Mouse (Mus musculus) myocyte (in vitro differentiated cells): Measurements from ENCODE around the gene 4930442H23Rik.

Experiments used
- MAX ChIP-seq: IDR thresholded peaks from one replicate; pipeline ENCODE4 v1.6.1; 2011; ENCODE audit warnings: low read depth, mild to moderate bottlenecking, control low read depth
- MYOD1 ChIP-seq, 3 experiments: IDR thresholded peaks; one replicate each; pipeline ENCODE4 v1.6.1; 2011; ENCODE audit warnings: control low read depth in 2 of 3, low read depth in 2 of 3, mild to moderate bottlenecking in 2 of 3, moderate library complexity in 1 of 3; ENCODE audit not compliant: insufficient read length in 2 of 3, control insufficient read depth in 1 of 3
- MYOG ChIP-seq, 3 experiments: IDR thresholded peaks; one replicate each; pipeline ENCODE4 v1.6.1; 2011; ENCODE audit warnings: control low read depth in 2 of 3, low read depth in 2 of 3, mild to moderate bottlenecking in 2 of 3; ENCODE audit not compliant: insufficient read length in 2 of 3, control insufficient read depth in 1 of 3, insufficient read depth in 1 of 3
- POLR2A ChIP-seq: IDR thresholded peaks from one replicate; pipeline ENCODE4 v1.6.1; 2011; ENCODE audit warnings: low read depth, mild to moderate bottlenecking, control low read depth, moderate library complexity; ENCODE audit not compliant: insufficient read length
- POLR2AphosphoS2 ChIP-seq: IDR thresholded peaks from one replicate; pipeline ENCODE4 v1.6.1; 2011; ENCODE audit warnings: low read depth, control low read depth; ENCODE audit not compliant: insufficient read length
- SRF ChIP-seq: IDR thresholded peaks from one replicate; pipeline ENCODE4 v1.6.1; 2011; ENCODE audit warnings: low read depth; ENCODE audit not compliant: control insufficient read depth, insufficient read length
- TCF3 ChIP-seq: IDR thresholded peaks from one replicate; pipeline ENCODE4 v1.6.1; 2011; ENCODE audit warnings: low read depth, control low read depth; ENCODE audit not compliant: insufficient read length
- USF1 ChIP-seq: IDR thresholded peaks from one replicate; pipeline ENCODE4 v1.6.1; 2011; ENCODE audit warnings: low read depth, mild to moderate bottlenecking, control low read depth, moderate library complexity

DNA sequence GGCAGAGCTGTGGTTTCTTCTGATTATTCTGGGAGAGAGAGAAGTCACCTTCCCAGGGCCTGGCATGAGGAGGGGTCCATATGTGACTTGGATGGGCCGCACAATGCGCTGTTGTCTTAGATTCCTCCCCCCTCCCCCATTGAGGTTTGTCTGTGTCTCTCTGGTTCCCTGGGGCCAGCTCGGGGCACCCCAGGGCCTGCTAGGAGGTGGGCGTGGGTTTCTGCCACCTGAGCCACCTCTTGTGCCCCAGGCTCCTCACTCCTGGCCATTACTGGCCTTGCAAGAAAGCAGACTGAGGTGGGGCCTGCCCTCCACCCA is 44.2 kb downstream of the 4930442H23Rik start:
- TF ChIP-seq MAX (no peak), MYOG (IDR thresholded peaks at IDR 0.05; ENCODE audit: control insufficient read depth in 1 of 3, insufficient read depth in 1 of 3, insufficient read length in 2 of 3, low read depth in 2 of 3) (no peak), POLR2A (no peak), POLR2AphosphoS2 (no peak), MYOD1 (IDR thresholded peaks at IDR 0.05; ENCODE audit: control insufficient read depth in 1 of 3, insufficient read length in 2 of 3, low read depth in 2 of 3) (no peak), SRF (no peak), USF1 (no peak), TCF3 (no peak)
